Mouse (Mus musculus) 416B (cell line): ENCODE data around the gene Reln.

Source experiments
- DNase-seq: peaks from one replicate; pipeline ENCODE4 v3.0.0; 2011; ENCODE audit warnings: low read depth

Reln gene

DNA sequence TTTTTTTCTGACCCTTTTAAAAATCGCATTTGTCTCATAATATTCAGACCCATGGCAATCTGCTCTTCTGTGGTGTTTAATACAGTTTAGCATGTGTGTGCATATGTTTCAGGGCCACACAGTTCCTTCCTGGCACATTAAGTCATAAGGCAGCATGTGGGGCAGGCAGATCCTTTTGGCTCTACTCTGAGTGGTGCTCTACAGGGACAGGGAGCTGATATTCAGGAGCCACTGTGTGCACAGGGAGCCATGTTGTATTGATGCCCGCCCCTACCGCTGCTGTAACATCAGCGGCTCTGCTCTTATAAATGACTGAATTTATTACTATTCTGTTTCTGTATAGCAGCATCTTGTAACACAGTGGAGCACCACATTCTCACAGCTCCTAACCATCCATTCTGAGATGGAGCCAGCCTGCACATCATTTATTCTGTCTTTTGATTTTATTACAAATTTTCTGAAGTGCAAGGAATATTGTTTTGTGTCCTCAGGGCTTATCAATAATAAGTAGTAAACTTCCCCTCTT is 410.3 kb downstream of the Reln start:
- DNase-seq: no peak

DNA sequence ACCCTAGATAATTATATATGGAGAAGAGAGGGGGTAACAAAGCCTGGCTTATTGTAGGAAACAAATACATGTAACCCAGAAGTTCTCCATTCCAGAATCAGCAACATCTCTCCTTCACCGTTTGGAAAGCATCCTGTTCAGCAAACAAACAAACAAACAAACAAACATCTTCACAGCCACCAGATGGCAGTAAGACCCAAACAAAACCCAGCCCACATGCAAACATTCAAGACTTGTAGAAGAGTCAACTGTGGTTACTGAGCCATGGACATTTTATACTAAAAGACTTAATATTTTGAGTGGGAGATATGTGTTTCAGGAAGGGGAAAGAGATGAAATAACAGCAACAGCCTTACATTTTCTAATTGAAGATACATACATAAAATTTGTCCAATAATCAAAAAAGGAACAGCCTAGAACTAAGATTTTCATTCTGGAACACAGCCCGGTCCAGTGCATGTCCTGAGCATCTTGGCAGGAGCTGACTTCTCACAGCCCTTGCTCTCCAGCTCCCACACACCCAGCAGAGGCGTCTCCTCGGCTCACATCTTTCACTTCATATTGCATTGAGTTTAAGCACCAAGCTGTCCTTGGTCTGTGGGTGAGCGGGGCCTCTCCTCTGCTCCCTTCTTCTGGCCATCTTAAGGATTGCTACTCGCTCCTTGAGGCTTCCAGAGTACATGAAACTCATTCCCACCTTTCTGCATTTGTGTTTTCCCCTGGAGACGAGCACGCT is 411.0 kb downstream of the Reln start:
- no peak for DNase-seq

DNA sequence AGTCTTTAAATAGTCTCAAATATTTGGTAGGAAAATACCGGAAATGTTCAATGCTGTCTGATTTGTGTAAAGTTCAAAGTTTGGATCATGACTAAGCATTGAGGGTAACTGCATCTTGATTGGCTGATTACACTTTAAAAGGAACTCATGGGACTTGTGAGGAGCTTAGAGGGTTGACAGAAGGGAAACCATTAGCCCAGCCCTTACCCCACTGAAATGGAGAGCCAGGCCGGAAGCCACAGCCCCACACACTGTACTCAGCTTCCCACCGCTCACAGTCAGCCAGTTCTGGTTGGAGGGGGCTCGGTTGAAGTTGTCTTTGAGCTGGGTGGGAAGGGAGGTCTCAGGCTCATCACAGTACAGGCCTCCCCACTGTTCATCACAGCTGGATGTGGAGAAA is 413.4 kb downstream of the Reln start:
- DNase-seq: peak; percentile 55

DNA sequence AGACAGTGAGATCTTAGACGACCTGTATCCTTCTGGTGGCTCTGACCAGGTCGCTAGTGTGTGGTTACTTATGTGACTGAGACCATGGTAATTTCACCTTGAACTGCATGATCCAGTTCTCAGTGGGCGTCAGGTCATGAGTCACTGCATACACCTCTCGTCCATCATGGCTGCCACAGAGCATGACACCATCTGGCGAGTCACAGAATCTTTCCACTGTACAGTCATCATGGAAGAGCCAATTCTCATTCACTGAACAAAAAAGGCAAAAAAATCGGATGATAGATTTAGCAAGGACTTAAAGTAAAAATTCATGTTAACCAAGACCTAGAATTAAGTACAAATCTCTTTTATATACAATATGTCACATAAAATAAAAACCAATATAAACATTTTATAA is 424.2 kb downstream of the Reln start:
- peak; percentile 5 for DNase-seq

DNA sequence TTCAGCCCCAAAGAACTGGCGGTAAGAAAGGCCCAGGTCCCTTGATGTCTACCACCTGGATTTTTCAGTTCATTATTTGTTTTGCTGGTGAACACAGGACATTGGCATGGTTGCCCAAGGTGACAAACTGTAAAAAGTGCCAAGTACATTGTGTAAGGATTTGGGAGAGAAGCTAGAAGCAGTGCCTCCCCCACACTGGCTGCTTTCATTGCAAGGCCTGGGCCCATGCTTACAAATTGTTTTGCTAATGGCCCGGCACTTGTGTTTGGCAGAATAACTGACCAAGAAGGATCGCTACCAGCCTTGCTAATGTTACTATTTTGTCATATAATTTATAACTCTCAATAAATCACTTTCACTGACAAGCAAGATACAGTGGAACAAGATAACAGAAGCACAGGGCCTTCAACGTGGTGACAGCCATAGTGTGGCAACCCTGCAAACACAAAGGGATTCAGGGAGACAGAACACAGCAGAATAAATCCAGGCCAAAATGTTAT is 425.2 kb downstream of the Reln start:
- DNase-seq: no peak

DNA sequence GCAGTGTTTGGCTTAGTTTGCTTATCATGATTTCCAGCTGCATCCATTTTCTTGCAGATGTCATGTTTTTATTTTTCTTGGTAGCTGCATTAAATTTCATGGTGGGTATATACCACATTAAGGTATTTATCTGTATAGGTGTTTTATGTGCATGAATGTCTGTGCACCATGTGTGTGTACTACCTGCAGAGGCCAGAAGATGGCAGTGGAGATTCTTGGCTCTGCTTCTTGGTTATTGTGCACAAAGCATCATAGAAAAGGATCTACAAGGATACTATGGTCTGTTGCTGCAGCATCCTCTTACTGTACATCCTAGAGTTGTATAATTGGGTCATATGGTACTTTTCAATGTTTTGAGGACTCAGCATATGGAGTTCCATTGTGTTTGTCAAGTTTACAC is 428.5 kb downstream of the Reln start:
- peak; percentile 21 for DNase-seq

DNA sequence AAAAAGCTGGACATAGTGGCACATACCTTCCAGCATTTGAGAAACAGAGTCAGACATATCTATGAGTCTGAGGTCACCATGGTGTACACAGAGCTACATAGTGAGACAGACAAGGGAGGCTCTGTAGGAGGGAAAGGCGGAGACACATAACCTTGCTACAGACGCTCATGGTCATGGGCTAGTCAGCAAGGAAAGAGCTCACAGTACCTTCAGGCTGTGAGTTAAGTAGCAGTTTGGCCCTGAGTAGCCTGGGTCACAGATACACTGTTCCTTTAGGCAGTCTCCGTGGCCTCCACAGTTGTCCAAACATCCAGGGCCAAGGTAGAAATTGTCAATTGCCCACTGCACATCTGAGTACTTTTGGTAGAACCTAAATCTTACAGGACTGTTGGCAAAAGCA is 429.7 kb downstream of the Reln start:
- no peak for DNase-seq

DNA sequence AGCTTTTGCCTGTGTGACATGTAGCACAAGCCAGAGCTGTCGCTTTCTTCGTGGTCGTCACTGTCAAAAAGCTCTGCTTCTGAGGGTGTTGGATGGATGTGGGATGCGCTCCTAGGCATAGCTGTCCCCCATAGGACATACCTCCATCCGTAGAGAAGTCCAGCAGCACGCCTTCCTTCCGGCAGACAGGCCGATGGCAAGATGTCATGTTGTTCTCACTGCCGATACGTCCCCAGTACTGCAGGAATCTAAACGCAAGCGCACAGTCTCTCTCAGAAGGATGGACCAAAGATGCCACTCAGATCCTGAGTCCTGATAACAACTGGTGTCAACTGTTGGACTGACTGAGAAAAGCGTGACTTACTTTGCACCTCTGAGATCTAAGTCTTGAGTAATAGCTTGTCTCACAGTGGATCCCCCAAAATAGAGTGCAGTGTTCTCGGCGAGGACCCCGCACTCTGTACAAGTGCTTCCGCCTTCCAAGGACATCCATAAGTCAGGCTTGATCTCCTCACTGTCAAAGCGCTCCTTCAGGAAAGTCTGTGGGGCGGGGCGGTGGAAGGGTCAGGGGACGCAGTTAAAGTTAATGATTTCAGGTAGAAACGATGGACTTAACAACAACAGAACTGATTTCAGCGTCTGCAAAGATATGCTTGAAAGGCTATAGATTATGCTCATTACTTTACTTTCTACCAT is 431.5 kb downstream of the Reln start:
- no peak for DNase-seq

DNA sequence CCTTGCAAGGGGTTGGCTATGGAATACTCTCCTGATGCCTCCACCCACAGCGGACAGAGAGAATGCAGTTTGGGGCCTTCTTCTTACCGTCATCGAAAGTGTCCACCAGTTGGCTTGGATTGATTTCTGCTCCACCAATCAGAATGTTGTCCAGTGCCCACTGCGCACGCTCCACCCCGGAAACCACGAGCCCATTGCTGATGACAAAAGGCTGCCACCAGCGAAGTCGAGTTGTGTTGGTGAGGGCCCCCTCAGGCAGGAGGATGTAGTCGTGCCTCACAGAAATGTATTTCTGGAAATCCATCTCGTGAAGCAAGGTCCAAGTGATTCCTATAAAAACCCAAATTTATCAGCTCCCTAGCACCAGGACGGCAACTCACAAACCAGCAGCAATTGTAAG is 433.8 kb downstream of the Reln start:
- DNase-seq: no peak

DNA sequence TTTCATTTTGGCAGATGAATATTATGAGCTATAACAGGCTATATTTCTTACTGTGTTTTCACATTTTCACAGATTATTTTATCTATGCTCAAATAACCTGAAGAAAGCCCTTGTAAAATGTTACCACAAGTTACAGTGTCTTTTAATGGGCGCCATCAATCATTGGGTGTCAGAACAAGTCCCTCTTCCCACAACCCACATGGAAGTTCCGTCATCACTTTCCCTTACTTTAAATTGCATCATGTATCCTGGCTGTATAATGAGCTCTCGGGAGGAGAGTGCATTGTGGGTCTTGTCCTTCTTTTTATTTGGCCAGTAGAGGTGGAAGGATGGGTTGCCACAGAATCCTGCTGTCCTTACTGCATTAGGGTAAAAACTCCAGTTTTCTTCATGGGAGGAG is 434.8 kb downstream of the Reln start:
- peak; percentile 4 for DNase-seq

DNA sequence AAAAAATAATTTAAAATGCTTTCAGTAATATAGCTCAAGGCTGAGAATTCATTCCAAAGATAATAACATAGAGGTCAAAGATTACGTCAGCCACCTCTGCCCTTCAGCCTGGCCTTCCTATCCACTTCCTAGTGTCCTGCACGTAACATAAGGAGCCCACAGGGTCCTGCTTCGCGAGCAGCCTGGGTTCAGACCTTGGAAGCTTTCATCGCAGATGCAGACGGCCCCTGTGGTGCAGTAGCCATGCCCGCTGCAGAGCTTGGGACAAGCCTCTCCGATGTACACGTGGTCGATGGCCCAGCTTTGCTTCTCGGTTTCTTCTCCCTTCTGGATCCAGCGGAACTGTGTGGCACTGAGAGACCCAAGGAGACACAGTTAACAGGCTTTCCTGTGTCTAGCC is 443.1 kb downstream of the Reln start:
- no peak for DNase-seq

DNA sequence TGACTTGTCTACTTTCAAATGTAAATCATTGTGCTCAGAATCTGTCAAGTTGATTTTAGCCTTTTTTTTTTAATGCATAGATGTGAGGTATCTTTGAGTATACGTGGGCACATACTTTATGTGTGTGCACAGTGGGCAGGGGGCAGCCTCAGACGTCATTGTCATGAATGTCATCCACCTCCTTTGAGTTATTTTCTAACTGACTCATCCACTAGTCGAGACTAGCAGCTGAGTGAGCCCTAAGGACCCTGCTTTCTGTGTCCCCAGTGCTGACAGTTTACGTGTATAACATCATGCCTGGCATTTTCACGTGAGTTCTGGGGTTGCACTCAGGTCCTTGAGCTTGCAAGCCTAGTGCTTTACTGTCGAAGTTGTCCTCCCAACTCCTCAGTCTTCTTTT is 443.6 kb downstream of the Reln start:
- no peak for DNase-seq

DNA sequence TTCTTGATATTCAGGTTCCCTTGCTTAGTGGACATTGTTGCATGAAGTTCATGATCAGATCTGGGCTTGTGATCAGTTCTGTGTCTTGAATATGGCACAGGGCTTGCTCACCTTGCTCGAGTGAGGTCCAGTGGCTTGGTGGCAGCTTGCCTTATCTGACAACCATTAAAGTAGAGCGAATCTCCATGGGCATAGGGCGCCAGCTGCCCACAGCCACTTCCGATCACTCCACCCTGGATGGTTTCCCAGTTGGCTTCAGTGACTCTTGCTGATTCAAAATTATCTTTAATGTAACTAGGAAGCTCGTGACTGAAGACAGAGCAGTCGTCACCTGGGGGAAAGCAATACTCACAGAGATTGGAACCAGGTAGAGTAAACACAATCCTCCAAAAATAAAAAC is 445.6 kb downstream of the Reln start:
- no peak for DNase-seq

DNA sequence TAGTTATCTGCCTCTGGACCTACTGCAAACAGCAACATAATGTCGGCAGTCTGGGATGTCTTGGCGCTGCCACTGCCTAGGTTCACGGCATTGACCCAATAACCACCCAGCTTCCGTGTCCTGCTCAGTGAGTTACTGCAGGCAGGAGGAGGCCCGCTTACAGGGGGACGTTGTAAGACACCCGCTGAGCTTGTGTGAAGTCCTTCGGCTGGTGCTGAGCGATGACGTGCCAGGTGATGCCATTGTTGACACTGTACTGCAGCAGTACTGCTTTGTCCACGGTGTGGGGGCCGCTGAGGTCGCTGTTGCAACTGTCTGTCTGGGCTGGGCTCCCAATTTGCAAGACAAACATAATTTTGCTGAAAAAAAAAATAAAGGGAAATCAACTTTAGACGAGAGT is 447.9 kb downstream of the Reln start:
- no peak for DNase-seq

DNA sequence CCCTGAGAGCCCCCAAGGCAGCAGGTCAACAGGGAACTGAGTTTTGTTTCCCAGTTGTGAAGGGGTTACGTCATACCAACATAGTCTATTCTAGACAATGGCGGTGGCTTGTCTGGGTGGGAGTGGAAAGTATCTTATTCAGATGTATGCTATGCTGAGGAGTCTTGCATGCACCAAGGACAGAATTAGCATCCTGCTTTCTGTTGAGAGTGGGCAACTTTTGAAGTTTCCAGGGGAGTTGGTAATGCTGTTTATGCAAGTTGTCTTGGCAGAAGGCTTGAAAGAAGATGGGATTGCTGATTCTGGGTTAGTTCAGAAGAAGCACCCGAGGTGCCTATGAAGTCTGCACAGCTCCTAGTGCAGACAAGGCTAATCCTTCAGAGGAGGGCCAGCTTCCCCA is 450.3 kb downstream of the Reln start:
- no peak for DNase-seq

DNA sequence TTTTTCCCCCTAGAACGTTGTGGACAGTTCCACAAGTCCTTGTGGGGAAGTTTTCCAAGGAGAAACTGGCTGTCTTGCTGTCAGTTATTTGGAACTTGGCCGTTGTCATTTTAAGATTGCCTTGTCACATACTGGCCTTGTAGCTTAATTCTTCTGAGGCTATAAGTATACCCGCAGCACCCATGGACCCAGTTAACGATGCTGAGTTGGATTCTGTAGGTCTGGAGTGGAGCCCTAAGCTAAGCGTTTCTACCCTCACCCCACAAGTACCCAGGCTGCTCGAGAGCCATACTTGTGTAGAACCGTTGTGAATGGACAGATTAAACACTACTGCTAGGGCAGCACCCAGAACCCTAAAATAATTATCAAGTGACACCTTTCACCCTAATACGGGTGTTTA is 477.8 kb downstream of the Reln start:
- DNase-seq: no peak

DNA sequence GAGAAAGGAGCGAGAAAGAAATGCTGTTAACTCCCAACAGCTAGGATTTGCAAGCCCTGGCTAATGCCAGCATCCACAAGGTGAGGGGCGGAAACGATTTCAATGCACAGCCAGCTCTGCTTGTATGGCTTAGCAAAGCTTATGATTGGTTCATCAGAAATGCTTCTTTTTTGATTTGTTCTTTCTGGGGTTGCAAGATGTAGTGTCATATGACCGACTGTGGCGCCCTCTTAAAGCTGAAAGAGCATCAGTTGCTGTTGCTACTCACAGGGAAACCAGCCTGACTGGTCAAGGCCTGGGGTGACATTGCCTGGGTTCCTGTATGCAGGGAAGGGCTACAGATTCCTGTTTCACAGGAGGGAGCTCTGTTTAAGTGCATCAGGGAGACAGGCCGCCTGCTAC is 478.2 kb downstream of the Reln start:
- no peak for DNase-seq

DNA sequence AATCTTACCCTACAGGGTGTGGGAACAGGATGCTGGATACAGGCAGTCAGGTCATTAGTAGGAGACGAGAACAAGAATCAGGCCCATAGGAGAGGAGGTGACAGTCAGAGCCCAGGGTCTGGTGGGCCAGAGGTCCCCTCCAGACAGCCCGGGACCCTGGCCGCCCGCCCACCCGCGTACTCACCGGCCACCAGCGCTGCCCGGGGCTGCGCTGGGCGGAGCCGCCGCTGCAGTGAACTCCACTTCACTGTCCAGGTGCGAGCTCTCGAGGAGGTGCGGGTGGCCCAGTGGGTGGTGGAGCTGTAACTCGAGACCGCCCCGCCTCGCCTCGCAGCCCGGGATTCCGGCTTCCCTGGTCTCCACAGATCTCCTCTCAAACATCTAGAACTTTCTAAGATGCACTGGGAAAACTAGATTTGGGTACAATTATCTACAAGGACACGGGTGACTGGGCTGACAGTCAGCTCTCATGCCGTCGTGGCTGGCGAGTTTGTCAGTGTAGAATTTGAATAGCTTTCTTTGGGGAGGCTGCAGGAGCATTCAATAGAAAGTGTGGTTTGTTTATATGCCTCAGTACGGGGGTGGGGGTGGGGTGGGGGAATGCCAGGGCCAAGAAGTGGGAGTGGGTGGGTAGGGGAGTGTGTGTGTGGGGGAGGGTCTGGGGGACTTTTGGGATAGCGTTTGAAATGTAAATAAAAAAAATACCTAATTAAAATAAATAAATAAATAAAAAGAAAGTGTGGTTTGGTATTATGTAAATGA is 479.0 kb downstream of the Reln start, which contains the start of gene Slc26a5:
Gene Slc26a5, minus strand, starts transcription at position 259 of the 762 bp plus-strand sequence.
- no peak for DNase-seq

DNA sequence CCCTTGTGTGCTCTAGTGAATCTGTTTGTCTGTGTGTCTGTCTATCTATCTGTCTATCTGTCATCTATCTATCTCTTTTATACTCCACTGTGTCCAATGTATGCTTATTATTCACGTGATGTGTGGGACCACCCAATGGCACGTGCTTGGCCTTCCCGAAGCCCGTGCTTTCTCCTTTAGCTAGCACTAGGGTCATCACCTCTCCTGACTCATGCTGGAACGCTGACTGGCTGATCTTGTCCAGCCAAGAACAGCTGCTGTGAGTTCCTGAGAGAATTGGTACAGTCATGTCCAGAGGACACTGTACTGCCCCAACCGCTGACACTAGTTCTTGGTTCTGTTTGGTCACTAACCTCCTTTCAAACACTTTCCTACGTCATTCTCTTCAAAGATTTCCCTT is 485.8 kb downstream of the Reln start:
- no peak for DNase-seq

DNA sequence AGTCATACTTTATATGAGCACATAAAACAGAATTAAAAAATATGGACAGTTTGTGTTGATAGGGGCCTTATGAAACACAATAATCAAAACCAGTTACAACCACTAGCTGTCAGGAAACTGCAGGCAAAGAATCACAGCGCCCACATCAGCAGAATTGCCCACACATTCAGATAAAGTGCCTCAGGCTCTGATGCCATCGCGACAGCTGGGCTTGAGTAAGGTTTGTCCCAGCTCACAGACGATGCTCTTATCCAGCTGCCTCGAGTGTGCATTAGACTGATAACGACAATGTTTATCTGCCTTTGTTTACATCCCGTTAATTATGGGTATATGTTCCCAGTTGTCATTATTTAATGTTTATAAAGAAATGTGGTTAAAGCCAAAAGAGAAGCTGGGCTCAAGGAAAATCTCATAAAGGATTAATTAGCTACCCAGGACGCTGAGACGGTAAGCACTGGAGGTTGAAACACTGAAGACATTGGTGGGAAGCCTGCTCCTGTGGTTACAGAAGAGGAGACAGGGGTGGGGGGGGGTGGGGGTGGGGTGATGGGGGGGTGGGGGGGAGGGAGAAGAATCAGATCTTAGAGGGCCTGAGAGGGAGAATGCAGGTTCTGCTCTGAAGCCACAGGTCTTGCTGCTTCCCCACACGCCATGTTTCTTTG is 492.7 kb downstream of the Reln start:
- no peak for DNase-seq

DNA sequence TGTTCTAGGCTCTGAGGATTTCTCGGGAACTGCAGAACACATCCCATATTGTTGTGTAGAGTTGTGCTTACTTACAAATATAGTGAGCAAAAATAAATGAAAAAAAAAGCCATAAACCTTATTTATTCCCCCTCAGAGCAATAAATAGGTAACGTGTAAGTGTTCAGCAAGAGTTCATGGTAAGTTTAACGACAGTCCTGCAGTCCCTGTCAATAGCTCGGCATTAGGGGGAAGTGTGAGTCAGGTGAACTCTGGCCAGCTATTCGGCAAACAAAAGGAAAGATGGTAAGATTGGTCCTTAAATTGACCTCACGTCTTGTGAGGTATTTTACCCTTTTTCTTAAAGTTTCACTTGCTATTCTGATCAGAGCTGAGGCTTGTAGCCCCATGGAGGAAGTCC is 497.1 kb downstream of the Reln start:
- DNase-seq: no peak

DNA sequence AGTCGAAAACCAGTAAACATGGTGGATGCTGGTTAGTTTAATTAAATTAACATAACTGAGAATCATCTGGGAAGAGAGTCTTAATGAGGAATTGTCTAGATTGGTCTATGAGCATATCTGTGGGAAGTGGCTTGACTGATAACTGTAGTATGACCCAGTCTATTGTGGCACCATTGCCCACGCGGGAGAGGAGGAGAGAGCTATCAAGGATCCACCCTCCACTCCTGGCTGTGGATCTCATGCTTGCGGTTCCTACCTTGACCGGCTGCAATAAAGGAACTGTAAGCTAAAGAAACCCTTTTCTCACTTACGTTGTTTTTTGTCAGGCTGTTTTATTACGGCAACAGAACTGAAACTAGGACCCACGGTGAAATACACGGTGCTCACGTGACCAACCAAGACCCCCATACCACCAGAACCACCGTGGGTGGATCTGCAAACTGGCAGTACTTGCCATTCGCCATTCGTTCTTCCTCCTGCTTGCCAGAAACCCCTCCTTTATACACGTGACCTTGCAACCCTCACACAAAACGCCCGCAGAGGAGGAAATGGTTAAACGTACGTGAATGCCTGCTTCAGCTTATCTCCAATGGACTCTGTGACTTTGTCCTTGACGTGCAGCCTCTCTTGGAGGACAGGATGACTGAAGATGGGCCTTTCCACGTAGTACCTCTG is 497.7 kb downstream of the Reln start:
- peak; percentile 52 for DNase-seq
